ENCODE assay signal across 9 mouse cellular contexts in genomic region chr14:3048727-3049512, GRCm38 (mm10). TPM values are rescaled to one million over a fixed set of nuclear protein-coding genes. Genes with fewer than 3 reads are reported as not detected.
DNase-seq lines count a peak whose midpoint lies in the region; ATAC-seq and TF ChIP-seq lines count a peak whose summit lies in the region.
"Not testable (repeated sequence)": the region's sequence is repeated elsewhere in the genome, so short reads cannot be mapped to it uniquely, and the experiment has no call there.
"Had no signal": no experiment of that assay in that cellular context is flagged by ENCODE, and none has a peak within 500 bp of the region (broad histone marks: within the 10 kb centered on the region; RNA-seq: fewer than 3 reads in every experiment).

Gene Gm2897 (plus strand): TSS chr14:3049285.

- H3K9ac ChIP-seq in hindbrain, embryonic 13.5 days = peak within 1 kb of the TSS; percentile 76
- not testable (repeated sequence) for H3K9ac ChIP-seq in liver, embryonic 15.5 days
- peak within 1 kb of the TSS; percentile 57; the same call in 1 of the 2 replicates for H3K9ac ChIP-seq in midbrain, postnatal 0 days (replicated peaks; ENCODE audit: low read length, poor library complexity, severe bottlenecking)

- H3K4me2 ChIP-seq in hindbrain, embryonic 13.5 days = peak within 1 kb of the TSS; percentile 64
- H3K4me2 ChIP-seq in liver, embryonic 15.5 days = peak within 1 kb of the TSS; percentile 43
- H3K4me2 ChIP-seq in midbrain, postnatal 0 days (ENCODE audit: low read depth, low read length, poor library complexity, severe bottlenecking) = peak within 1 kb of the TSS; percentile 51; the same call in 1 of the 2 replicates

- H3K27me3 ChIP-seq in hindbrain, embryonic 13.5 days; liver, embryonic 15.5 days; midbrain, postnatal 0 days (ENCODE audit: insufficient read depth, low read length): not testable (repeated sequence)

- peak within 1 kb of the TSS; percentile 55 for H3K4me3 ChIP-seq in hindbrain, embryonic 13.5 days
- 0 out of 2 replicates have a peak within 1 kb of the TSS, but pooled peaks have one; percentile 8 for H3K4me3 ChIP-seq in liver, embryonic 15.5 days (replicated peaks)
- peak within 1 kb of the TSS; percentile 45 for H3K4me3 ChIP-seq in midbrain, postnatal 0 days (ENCODE audit: low read depth, low read length)

- not testable (repeated sequence) for H3K9me3 ChIP-seq in hindbrain, embryonic 13.5 days; liver, embryonic 15.5 days (replicated peaks); midbrain, postnatal 0 days (ENCODE audit: low read length)

- H3K27ac ChIP-seq in hindbrain, embryonic 13.5 days = peak within 1 kb of the TSS; percentile 74
- not testable (repeated sequence) for H3K27ac ChIP-seq in liver, embryonic 15.5 days (replicated peaks); midbrain, postnatal 0 days (ENCODE audit: low read depth, low read length)

- H3K36me3 ChIP-seq in hindbrain, embryonic 13.5 days; liver, embryonic 15.5 days (replicated peaks); midbrain, postnatal 0 days (ENCODE audit: insufficient read depth, low read length): not testable (repeated sequence)

- peak; percentile 37 for TF ChIP-seq CTCF in midbrain, postnatal 0 days (IDR thresholded peaks at IDR 0.05)

- peak; percentile 7 for DNase-seq in adrenal gland, postnatal 25 days
- peak; percentile 50 for DNase-seq in embryo, embryonic 11 days
- DNase-seq in gastrocnemius, postnatal 14 days = peak; percentile 2
- peak; percentile 1 to 18 for DNase-seq in kidney, postnatal 36 days
- peak; percentile 54 for DNase-seq in midbrain, postnatal 0 days (ENCODE audit: low spot score)
- DNase-seq in testis, postnatal 10 days (ENCODE audit: low spot score) = peak; percentile 35

- H3K4me1 ChIP-seq in hindbrain, embryonic 13.5 days (replicated peaks); liver, embryonic 15.5 days (replicated peaks); midbrain, postnatal 0 days (ENCODE audit: insufficient read depth, low read length): not testable (repeated sequence)

- WGBS in hindbrain, embryonic 13.5 days = 4% methylated on average over 29 of the region's 40 CpGs
- WGBS in liver, embryonic 15.5 days (ENCODE audit: insufficient replicate concordance) = 5% methylated on average over 29 of the region's 40 CpGs
- WGBS in midbrain, postnatal 0 days = 2% methylated on average over 20 of the region's 40 CpGs

- peak; percentile 79; the same call in 1 of the 2 replicates for ATAC-seq in hindbrain, embryonic 13.5 days (ENCODE audit: low FRiP score)
- not testable (repeated sequence) for ATAC-seq in liver, embryonic 15.5 days (ENCODE audit: insufficient read depth)
- ATAC-seq in midbrain, postnatal 0 days (ENCODE audit: low FRiP score) = 0 out of 2 replicates have a peak, but pooled peaks have one; percentile 63

- intact Hi-C loops in gastrocnemius, postnatal 14 days (cut with DNase I; ENCODE audit: low total_unique reads) = not testable (repeated sequence)

RNA-seq across cellular contexts. Expression of gene Gm2897, which starts in this region (rescaled TPM):
- 0.18 TPM in 1 of 2 replicates, not detected in the other for total RNA-seq in adrenal gland, postnatal 25 days (2021)
- total RNA-seq in gastrocnemius, postnatal 14 days (2021) = under 1 TPM; 0.13 to 0.51 TPM
- 8.8 and 9.3 TPM in 2 replicates for polyA plus RNA-seq in hindbrain, embryonic 13.5 days (2015; fragmentation: Nextera tagmentation; extraction: Ambion mirVana)
- polyA plus RNA-seq in liver, embryonic 15.5 days (2015; fragmentation: Nextera tagmentation; extraction: Ambion mirVana) = 0.10 TPM in 1 of 2 replicates, not detected in the other
- 9.0 and 10.8 TPM in 2 replicates for total RNA-seq in midbrain, postnatal 0 days (2014; rRNA removed)
- polyA plus RNA-seq in midbrain, postnatal 0 days (2015; fragmentation: Nextera tagmentation; extraction: Ambion mirVana) = 15.1 and 15.4 TPM in 2 replicates
- total RNA-seq: neutrophil, adult 5-6 weeks had no signal

Comparison
In these comparisons a context has a peak if more than half of its experiments do, and no peak if none do; other contexts are left out.
1. Peak in DNase-seq in adrenal gland, postnatal 25 days; RNA of the gene not detected or under 1 TPM.
2. Peak in DNase-seq in gastrocnemius, postnatal 14 days; RNA of the gene not detected or under 1 TPM.
3. DNase-seq: peak in every context shown above with its lines; median percentile 54 in midbrain, postnatal 0 days; 50 in embryo, embryonic 11 days; 35 in testis, postnatal 10 days; 10 in kidney, postnatal 36 days; 7 in adrenal gland, postnatal 25 days; 2 in gastrocnemius, postnatal 14 days.